Mouse (Mus musculus) splenic B cell, adult 2 months (primary cell): ENCODE measurements around the gene Ip6k3.
A peak's percentile ranks its signal among the peaks of the same experiment; 100 is the strongest.

Experiments used
- DNase-seq: peaks from one replicate; pipeline ENCODE4 v3.0.0-alpha.2; 2011; ENCODE audit warnings: low read depth, low spot score
- H3K27me3 ChIP-seq: 2 replicates; pipeline ENCODE4 v1.6.1; 2012; ENCODE audit warnings: mild to moderate bottlenecking, low read length, moderate library complexity, mixed read lengths; ENCODE audit not compliant: control insufficient read depth, poor library complexity, insufficient read depth, severe bottlenecking
- H3K36me3 ChIP-seq: 2 replicates; pipeline ENCODE4 v1.6.1; 2012; ENCODE audit warnings: mild to moderate bottlenecking, low read length, moderate library complexity, mixed read lengths; ENCODE audit not compliant: control insufficient read depth, poor library complexity, insufficient read depth, severe bottlenecking

Ip6k3 gene

GRCm38 (mm10) chr17:27191804-27192203 is 24.2 kb upstream of the Ip6k3 start:
- Histone ChIP-seq H3K27me3 (no peaks in the 10 kb centered on the region), H3K36me3 (peaks cover 17% of the 10 kb centered on the region)
- no peak for DNase-seq

GRCm38 (mm10) chr17:27191189-27191588 is 23.6 kb upstream of the Ip6k3 start:
- peaks cover 17% of the 10 kb centered on the region for H3K36me3 ChIP-seq
- H3K27me3 ChIP-seq, result no peaks in the 10 kb centered on the region
- no peak for DNase-seq

- peak; percentile 82 for DNase-seq
- H3K27me3 ChIP-seq, result no peaks in the 10 kb centered on the region
- H3K36me3 ChIP-seq, result peaks cover 9% of the 10 kb centered on the region
Observed at GRCm38 (mm10) chr17:27189640-27190216, 22.1 kb upstream of the Ip6k3 start.

GRCm38 (mm10) chr17:27188883-27189282 is 21.3 kb upstream of the Ip6k3 start:
- Histone ChIP-seq H3K36me3 (peaks cover 2% of the 10 kb centered on the region; the same call in 1 of the 2 replicates), H3K27me3 (no peaks in the 10 kb centered on the region)
- DNase-seq, result no peak

GRCm38 (mm10) chr17:27187059-27187458 is 19.5 kb upstream of the Ip6k3 start:
- no peak for DNase-seq
- no peaks in the 10 kb centered on the region for H3K27me3 ChIP-seq

GRCm38 (mm10) chr17:27186068-27186467 is 18.5 kb upstream of the Ip6k3 start:
- H3K36me3 ChIP-seq, result peaks cover 2% of the 10 kb centered on the region; the same call in 1 of the 2 replicates
- no peak for DNase-seq
- H3K27me3 ChIP-seq, result no peaks in the 10 kb centered on the region

More at GRCm38 (mm10) chr17:27187059-27187458, 19.5 kb upstream of the Ip6k3 start:
- peaks cover 2% of the 10 kb centered on the region; the same call in 1 of the 2 replicates for H3K36me3 ChIP-seq

- H3K27me3 ChIP-seq, result no peaks in the 10 kb centered on the region
- H3K36me3 ChIP-seq, result no peaks in the 10 kb centered on the region
- DNase-seq, result no peak
Observed at GRCm38 (mm10) chr17:27183667-27184292, 16.2 kb upstream of the Ip6k3 start.

- no peaks in the 10 kb centered on the region for H3K36me3 ChIP-seq
- no peak for DNase-seq
Observed at GRCm38 (mm10) chr17:27182401-27182800, 14.8 kb upstream of the Ip6k3 start.

GRCm38 (mm10) chr17:27181666-27182065 is 14.1 kb upstream of the Ip6k3 start:
- Histone ChIP-seq H3K36me3 (no peaks in the 10 kb centered on the region), H3K27me3 (no peaks in the 10 kb centered on the region)
- no peak for DNase-seq

More at GRCm38 (mm10) chr17:27182401-27182800, 14.8 kb upstream of the Ip6k3 start:
- H3K27me3 ChIP-seq, result no peaks in the 10 kb centered on the region

- peak; percentile 25 for DNase-seq
- H3K36me3 ChIP-seq, result no peaks in the 10 kb centered on the region
- H3K27me3 ChIP-seq, result no peaks in the 10 kb centered on the region
Observed at GRCm38 (mm10) chr17:27179681-27180280, 12.2 kb upstream of the Ip6k3 start.

GRCm38 (mm10) chr17:27178427-27179177 is 11.0 kb upstream of the Ip6k3 start:
- no peaks in the 10 kb centered on the region for H3K27me3 ChIP-seq

GRCm38 (mm10) chr17:27178019-27178418 is 10.4 kb upstream of the Ip6k3 start:
- Histone ChIP-seq H3K36me3 (no peaks in the 10 kb centered on the region), H3K27me3 (no peaks in the 10 kb centered on the region)
- no peak for DNase-seq

More at GRCm38 (mm10) chr17:27178427-27179177, 11.0 kb upstream of the Ip6k3 start:
- no peak for DNase-seq
- H3K36me3 ChIP-seq, result no peaks in the 10 kb centered on the region

- DNase-seq, result no peak
- H3K27me3 ChIP-seq, result no peaks in the 10 kb centered on the region
- H3K36me3 ChIP-seq, result no peaks in the 10 kb centered on the region
Observed at GRCm38 (mm10) chr17:27176754-27177153, 9.2 kb upstream of the Ip6k3 start.

- no peaks in the 10 kb centered on the region for H3K36me3 ChIP-seq
- H3K27me3 ChIP-seq, result no peaks in the 10 kb centered on the region
- DNase-seq, result no peak
Observed at GRCm38 (mm10) chr17:27176287-27176686, 8.7 kb upstream of the Ip6k3 start.
